Mouse (Mus musculus) erythroblast, embryonic 14.5 days (primary cell): ENCODE measurements at regions not wholly inside any gene's neighbourhood (a gene's known extent, or its start where the extent isn't known, plus 50 kb on each side); places are given as distances from the start of the nearest gene placed in this dataset.

Experiments used
- GATA1 ChIP-seq: IDR thresholded peaks from 2 replicates; pipeline ENCODE4 v1.6.1; 2012; ENCODE audit warnings: low read length, inconsistent platforms, mixed read lengths
- TAL1 ChIP-seq: IDR thresholded peaks from 3 replicates; pipeline ENCODE4 v1.6.1; 2012; ENCODE audit warnings: low read length, inconsistent platforms, mixed read lengths

DNA sequence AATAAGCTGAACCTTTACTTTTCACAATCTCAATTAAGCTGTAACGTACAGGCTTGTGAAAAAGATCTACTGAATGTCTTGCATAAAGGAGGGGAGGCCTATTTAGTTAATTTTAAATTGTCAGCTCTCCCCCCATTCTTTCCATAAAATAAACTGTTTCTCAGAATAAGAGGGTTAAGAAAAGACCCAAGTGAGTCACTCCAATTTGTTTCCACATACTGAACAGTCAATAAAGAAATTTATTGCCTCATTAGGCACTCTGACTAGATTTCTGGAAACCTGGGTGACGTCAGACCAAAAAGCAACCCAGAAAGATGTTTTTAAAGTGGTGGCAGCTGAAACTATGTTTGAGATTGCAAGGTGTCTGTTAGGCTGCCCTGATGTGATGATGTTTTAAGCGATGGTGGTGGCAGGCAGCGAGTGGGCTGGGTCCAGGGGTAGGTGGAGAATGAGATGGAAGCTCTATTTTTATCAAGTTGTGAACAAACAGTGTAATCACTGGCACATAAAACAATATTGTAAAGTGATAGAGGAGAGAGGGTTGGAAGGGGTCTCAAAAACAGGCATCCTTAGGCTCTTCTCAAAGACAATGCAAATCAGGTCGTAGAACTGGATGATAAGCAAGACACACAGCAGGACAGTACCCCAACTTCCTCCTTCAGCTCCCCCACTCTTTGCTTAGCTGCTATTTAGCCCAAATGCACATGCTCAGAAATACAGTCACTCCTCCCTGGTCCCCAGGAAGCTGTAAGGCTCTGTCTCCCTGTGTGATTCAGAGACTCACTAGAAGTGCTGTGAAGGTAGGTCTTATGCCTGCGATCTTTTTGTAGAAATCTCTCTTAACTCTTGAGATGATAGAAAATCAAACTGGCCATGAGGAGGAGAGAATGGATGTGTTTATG lies 288.0 kb downstream of the Usp25 start:
- TF ChIP-seq GATA1: no peak
- TF ChIP-seq TAL1: no peak
